Mouse (Mus musculus) frontal cortex, postnatal 10 days (tissue): ENCODE measurements around the gene Rxrg.
A peak's percentile ranks its signal among the peaks of the same experiment; 100 is the strongest.

Experiments
- DNase-seq, 2 experiments: peaks; one replicate each; pipeline ENCODE4 v3.0.0; 2022; ENCODE audit warnings: low spot score in 2 of 2, mixed read lengths in 1 of 2

Rxrg gene

GRCm38 (mm10) chr1:167644866-167645537 is 46.8 kb downstream of the Rxrg start:
- peak; percentile 45 to 78 for DNase-seq

DNA sequence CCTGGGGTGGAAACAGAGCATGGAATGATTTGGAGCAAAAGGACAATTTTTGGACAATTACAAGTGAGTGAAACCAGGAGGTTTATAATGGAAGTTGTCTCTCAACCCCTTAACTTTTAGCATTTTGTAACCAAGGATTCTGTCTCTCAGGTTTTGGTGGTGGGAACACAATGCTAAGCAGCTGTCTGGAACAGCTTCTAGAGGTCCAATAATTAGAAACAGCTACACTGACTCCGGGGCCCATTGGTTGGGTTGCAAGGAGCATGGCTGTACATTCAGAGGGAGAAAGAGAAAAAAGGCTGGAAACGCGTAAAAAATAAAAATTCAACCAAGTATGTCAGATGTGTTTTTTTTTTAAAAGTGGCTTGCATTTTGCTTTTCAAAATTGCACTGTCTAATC is 50.5 kb downstream of the Rxrg start:
- no peak for DNase-seq

DNA sequence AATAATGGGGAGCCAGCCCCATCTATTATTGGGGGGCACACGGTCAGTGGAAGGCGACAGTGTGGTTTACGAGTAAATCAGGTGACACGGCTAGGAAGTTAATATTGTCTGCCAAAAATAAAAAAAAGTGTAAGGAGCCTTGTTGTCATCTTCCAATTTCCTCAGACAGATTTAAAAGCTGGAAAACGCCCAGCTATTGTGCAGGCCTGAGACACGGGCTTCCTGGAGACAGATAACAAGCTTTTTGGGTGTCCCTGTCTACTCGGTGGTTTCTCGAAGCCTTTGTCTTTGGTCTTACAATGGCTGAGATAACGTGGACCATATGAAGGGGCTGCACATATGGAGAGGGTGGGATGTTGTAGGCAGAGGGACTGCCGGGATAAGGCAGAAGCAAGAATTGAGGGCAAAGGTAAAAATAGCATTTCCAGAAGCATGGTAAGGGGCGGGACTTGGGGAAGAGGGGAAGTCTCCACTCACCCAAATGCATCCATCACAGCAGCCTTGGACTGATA is 51.0 kb downstream of the Rxrg start:
- no peak for DNase-seq

DNA sequence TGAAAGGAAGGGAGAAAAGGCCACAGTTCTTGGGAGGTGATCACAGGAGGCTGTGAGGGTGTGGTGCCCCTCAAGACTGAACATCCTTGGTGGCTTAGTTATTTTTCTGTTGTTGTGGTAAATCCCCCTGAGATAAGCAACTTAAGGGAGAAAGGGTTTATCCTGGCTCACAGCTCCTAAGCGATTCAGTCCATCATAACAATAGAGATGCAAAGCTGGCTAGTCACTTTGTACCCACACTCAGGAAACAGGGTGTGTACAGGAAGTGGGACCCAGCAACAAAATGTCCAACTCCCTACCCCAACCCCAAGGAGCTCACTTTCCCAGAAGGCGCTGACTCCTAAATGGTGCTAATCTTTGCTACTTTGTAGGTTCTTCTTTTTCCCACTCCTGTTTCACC is 54.2 kb downstream of the Rxrg start:
- no peak for DNase-seq

DNA sequence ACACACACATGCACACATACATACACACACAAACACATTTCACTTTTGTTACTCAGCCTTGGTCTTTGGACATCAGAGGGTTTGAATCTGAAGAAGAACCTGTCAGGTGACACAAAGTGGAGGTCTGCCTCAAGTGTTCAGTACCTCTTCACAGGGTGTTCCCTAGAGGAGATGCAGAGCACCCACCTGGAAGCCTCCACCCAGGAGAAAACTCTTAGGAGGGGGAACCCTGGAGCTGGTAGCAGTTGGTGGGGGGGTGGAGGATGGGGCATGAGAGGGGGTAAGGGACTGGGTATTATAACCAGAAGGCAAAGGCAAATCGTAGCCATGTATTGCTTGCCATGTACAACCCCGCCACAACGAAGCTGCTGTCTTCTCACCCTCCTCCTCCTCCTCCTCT is 60.9 kb downstream of the Rxrg start:
- DNase-seq, result no peak

- DNase-seq, result peak; percentile 43 to 53
Observed at GRCm38 (mm10) chr1:167660521-167661101, 62.4 kb downstream of the Rxrg start.

DNA sequence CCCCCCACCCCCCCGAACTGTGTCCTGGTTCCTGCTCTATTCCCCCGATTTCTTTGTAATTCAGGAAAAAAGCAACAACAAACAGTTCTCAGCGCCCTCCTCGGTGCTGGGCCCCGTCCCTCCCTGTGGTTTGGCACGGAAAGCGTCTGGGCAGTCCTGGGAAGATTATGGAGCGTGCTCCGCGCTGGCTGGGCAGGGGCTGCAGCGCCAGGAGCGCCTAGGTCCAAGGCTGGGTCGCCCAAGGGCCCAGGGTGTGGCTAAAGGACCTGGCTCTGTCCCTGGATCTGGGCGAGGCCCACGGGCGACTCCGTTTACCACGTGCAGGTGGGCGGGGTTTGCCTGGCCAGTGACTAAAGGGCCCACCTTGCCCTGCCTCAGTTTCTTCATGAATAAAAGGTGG is 62.9 kb downstream of the Rxrg start:
- no peak for DNase-seq

- DNase-seq, result no peak
Observed at GRCm38 (mm10) chr1:167663136-167663535, 65.0 kb downstream of the Rxrg start.

DNA sequence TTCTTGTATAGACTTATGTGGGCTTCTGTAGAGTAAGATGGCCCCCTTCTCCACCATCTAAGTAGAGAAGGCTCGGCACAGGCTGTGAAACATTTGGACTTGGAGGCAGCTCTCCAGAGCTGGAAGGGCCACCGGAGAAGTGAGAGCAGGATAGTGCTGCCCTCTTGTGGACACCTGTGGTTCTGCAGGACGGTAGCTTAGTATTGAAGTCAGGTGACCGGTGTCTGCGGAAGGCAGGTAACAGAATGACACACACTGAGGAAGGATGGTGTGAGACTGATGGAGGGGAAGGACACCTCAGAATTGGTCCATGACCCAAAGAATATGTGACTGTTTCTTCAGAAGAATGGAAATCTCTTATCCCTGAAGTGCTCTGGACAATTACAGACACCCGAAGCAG is 71.6 kb downstream of the Rxrg start:
- DNase-seq, result no peak

GRCm38 (mm10) chr1:167672433-167672987 is 74.3 kb downstream of the Rxrg start:
- no peak for DNase-seq

- DNase-seq, result no peak
Observed at GRCm38 (mm10) chr1:167679061-167679460, 80.9 kb downstream of the Rxrg start.

DNA sequence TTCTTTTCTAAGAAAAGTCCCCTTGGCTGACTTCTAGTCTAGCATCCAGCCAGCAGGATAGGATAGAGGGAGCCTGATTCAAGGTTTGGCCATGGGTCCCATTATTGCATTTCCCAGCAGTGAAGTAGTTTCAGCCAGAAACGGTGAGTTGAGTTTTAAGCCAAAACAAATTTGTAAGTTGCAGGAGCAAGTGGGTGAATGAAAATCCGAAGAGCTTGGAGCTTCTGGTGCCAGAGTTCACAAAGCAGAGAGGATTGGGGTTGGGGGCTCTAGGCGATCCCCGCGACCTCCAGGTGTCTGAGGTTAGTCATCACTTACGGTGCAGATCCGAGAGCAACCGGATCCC is 89.8 kb downstream of the Rxrg start:
- no peak for DNase-seq

GRCm38 (mm10) chr1:167688347-167689231 is 90.4 kb downstream of the Rxrg start:
- no peak for DNase-seq

GRCm38 (mm10) chr1:167689232-167689261 is 90.9 kb downstream of the Rxrg start, which contains the start of gene Lmx1a:
TSS of gene Lmx1a (plus strand) at chr1:167689237.
- no peak for DNase-seq
